Mouse (Mus musculus): Measurements from ENCODE around the gene Gm47791.

The Gm47791 gene

DNA sequence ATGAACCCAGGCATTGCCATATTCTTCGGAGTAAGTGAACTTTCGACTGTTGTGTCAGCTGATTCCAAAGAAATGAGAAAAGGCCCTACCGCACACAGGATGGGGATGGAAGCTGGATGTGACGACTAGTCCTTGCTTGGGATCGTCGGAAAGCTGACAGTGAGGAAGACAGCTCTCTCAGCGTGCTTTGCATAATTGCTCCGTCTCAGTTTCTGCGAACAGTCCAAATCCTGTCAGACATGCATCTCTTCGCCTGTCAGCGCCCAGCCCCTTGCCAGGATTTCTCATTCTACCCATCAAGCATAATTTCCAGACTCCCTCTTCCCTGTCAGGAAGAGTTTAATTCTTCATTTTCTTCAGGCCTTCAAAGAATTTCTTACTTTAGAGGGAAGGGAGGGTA is 20.1 kb upstream of the Gm47791 start:
- in situ Hi-C loops (cut with MboI, MseI): loop anchor here in 1 of 2 experiments (5.0 to 25.0 kb wide), 2 partner anchors 46 to 921 kb away; partner anchors contain the start of gene Agfg1

DNA sequence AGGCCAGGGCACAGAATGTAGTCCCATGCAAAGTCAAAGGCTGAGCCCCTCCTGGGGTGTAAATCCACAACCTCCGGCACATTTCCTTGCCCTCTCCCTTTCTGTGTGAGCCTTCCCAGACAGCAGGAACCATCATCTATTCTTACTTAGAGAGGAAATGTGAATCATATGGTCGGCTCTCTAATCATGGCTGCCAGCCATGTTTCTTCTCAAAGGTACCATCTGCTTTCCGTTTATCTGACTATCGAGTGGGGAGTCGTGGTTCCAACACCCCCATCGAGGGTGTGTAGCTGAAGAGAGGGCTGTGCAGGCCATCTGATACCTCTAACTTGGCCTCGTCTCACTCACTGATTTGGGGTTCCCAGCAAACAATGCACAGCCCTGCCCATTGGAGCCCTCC is 17.0 kb upstream of the Gm47791 start:
- in situ Hi-C loops (cut with MboI, MseI): loop anchor here (5.0 to 25.0 kb wide), 3 partner anchors 199 to 924 kb away; partner anchors contain the start of gene Krtap28-13 (in 1 of the 2)

DNA sequence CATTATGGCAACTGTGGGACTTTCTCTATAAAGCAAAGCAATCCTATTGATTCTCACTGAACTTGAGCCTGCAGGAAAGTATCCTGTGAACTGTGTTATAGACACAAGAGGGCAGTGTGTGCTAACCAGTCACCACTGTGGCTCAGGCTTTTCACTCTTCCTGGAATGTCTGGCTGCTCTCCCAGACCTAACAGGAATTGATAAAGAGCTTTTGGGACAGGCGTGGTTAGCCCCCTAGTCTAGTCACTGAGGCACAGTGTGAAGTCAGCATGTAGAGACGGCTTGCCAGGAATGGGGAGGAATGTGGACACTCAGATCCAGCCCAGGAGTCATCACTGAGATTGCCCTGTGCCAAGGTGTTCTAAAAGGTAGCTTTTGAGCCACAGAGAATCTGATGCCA is 16.4 kb upstream of the Gm47791 start:
- in situ Hi-C loops (cut with MboI, MseI): loop anchor here (5.0 to 25.0 kb wide), 3 partner anchors 200 to 925 kb away; partner anchors contain the start of gene Krtap28-13 (in 1 of the 2)

DNA sequence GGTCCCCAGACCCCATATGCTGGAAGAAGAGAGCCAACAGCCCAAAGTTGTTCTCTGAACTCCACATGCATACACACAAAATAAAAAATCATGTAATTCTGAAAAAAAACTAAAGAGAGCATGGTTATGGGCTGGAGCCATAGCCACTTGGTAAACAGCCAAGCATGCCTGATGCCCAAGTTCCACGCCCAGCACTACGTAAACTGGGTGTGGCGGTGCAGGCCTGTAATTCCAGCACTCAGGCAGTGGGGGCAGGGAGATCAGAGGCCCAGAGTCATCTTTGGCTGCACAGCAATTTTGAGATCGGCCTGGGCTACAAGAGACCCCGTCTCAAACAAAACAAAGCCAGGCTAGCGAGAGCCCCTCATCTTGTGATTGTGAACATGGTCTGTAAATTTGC is 14.5 kb upstream of the Gm47791 start:
- in situ Hi-C loops (cut with MboI, MseI): loop anchor here (5.0 to 25.0 kb wide), 3 partner anchors 202 to 927 kb away; partner anchors contain the start of gene Krtap28-13 (in 1 of the 2)

DNA sequence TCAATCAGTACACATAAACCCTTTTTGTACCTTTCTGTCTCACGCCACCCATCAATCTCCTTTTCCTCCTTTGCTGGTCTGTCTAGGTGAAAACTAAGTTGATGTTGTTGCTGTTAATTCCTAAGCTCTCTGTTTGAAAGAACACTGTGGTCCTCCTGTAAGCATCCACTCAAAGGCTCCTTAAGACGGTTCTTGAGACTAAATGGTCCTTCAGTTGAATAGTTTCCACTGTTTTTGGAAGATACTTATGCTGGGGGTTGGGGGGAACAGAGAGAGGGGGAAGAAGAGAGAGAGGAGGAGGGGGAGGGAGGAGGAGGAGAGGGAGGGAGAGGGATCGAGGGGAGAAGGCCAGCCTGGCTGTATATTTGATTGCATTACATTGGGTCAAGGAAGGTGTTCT is 12.5 kb upstream of the Gm47791 start:
- in situ Hi-C loops (cut with MboI, MseI): loop anchor here (10.0 to 25.0 kb wide), 2 partner anchors 281 to 929 kb away; partner anchors contain the start of gene Krtap28-13 (in 1 of the 2)

- in situ Hi-C loops (cut with MboI, MseI): loop anchor here (10.0 to 25.0 kb wide), 2 partner anchors 225 to 933 kb away; no protein-coding TSS in a partner anchor
Measured at GRCm38 (mm10) chr1:82779388-82779966, 8.4 kb upstream of the Gm47791 start.

- in situ Hi-C loops (cut with MboI, MseI): loop anchor here (10.0 to 25.0 kb wide), 2 partner anchors 220 to 937 kb away; no protein-coding TSS in a partner anchor
Measured at GRCm38 (mm10) chr1:82775293-82775692, 4.2 kb upstream of the Gm47791 start.

GRCm38 (mm10) chr1:82773208-82773607 is 2.2 kb upstream of the Gm47791 start:
- in situ Hi-C loops (cut with MboI, MseI): loop anchor here in 1 of 2 experiments (10.0 kb wide), 1 partner anchor 218 kb away; no protein-coding TSS in a partner anchor

DNA sequence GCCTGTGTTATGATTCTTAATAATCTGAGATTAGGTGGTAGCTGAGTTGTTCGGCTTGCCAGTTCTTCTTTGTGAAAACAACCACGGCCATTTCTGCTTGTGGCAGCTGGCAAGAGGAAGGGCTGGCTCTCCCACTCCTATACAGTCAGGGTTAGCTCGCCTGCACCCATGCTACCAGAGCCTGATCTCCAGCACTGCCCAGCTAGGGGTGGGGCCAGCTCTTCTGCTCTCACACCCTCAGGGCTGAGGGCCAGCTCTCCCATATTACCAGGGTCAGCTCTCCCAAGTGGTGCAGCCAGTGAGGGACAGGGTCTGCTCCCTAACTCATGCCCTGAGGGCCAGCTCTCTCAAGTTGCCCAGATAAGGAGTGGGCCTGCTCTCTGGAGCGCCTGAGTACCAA is 1.4 kb upstream of the Gm47791 start:
- in situ Hi-C loops (cut with MboI, MseI): loop anchor here in 1 of 2 experiments (10.0 kb wide), 1 partner anchor 218 kb away; no protein-coding TSS in a partner anchor

- in situ Hi-C loops (cut with MboI, MseI): no loop called here
Measured at GRCm38 (mm10) chr1:82768269-82768668, 2.8 kb downstream of the Gm47791 start, which contains the start of gene Tm4sf20. TSS of gene Tm4sf20 (minus strand) at chr1:82768461.

DNA sequence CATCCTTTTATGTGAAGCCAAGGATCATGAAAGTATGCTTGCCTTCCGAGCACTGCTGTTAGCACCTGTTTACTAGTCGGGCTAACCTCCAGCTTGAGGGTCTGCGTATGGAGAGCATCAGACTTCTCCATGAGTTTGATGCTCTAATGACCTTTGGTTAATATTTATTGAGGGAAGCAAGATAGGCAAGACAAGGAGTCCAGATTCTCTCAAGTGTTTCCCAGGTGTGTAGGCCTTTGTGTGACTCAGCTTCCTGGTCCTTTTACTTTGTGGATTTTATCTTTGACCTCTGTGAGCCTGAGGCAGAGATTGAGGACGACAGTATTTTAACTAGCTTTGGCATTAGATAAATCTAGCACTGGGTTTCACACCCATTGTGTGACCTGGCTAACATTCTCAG is 4.4 kb downstream of the Gm47791 start:
- in situ Hi-C loops (cut with MboI, MseI): no loop called here

DNA sequence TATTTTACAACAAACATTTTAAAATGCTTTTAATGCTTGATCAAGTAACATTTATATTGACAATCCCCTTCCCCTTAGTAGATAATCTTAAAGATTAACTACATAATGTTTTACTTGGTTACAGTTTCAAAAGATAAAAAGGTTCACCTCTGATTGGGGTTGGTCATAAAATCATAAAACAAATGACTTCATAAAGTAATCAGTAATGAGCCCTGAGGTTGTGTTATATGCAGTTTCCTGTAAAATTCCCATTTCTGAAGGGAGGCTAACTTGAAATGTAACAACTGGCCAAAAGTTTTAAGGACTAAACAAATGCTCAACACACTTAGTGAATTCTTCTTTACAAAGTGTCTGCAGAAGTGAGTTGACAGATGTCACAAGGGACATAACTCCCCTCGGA is 4.8 kb downstream of the Gm47791 start:
- in situ Hi-C loops (cut with MboI, MseI): no loop called here

DNA sequence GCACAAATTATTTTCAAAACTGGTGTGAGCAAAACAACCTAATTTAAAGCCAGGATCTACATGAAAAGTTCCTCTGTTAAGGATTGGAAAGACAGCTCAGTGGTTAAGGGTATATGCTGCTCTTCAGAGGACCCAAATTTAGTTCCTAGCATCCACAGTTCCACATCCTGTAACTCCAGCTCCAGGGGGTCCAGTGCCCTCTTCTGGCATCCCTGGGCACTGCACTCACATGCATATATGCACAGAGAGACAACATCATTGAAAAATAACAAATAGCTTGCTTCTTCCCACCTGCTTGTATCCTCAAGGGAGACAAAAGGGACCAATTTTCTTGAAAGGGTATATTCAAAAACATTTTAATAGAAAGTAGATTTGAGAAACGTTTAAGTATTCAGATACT is 8.8 kb downstream of the Gm47791 start:
- in situ Hi-C loops (cut with MboI, MseI): no loop called here

DNA sequence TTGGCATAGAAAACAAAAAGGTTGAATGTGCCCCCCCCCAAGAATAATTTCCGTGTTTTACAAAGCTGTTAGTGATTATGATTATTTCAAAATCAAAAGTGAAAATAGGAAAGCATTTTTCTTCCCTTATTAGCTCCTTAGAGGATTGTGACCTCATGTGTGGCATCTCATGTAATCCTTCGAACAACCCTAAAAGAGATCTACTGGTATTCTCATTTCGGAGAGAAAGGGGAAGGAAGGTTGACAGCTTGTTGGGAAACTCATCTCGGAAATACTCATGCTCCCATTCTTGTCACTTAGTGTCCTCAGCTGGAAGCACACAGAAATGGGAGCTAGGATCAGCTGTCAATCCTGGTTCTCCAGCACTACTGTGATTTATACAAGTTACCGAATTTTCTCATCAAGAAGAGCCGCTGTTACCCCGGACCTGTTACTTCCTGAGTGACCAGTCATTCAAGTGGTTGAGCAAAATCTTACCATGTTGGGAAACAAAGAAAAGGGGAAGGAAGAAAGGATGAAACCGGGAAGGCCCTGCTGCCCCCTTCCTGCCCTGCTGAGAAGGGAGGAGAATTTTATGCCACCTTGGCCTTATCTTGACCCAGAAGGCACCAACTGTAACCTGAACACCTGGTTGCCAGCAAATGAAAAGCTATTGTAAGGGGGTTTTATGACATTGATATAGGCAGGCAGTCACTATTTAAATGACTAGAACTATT is 9.4 kb downstream of the Gm47791 start:
- in situ Hi-C loops (cut with MboI, MseI): no loop called here

GRCm38 (mm10) chr1:82759520-82759919 is 11.5 kb downstream of the Gm47791 start:
- in situ Hi-C loops (cut with MboI, MseI): no loop called here

DNA sequence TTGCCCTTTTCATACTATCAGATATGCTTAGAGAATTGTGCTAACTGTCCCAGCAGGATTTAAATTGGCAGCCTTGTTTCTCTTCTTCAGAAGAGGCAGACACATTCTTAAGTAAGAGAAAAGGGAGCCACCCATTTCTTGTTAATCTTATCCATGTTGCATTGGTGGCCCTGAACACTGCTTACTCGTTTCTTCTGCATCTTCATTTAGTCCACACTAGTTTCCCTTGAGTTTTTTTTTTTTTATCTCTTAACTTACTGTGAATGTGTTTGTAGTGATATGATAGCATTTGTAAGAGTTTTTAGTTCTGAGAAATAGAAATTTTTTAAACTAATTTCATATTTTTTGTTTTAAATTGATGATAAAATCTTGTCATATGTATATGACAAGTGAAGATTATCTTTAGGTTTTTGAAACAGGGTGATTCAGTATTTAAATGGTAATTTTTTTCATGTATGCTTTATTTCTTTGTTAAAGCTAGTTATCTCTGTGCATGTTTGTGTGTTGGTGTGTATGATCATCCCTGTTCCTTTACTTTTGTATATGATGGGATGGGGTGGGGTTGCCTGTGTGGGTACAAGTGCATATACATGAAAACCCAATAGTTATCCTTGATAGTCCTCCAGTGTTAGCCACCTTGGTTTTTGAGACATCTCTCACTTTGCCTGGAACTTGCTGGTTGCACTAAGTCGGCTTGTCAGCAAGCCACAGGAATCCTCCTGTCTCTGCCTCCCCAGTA is 23.2 kb downstream of the Gm47791 start:
- in situ Hi-C loops (cut with MboI, MseI): no loop called here

- in situ Hi-C loops (cut with MboI, MseI): no loop called here
Measured at GRCm38 (mm10) chr1:82746408-82746807, 24.6 kb downstream of the Gm47791 start.

GRCm38 (mm10) chr1:82743962-82744361 is 27.1 kb downstream of the Gm47791 start:
- in situ Hi-C loops (cut with MboI, MseI): no loop called here

- in situ Hi-C loops (cut with MboI, MseI): no loop called here
Measured at GRCm38 (mm10) chr1:82741539-82741938, 29.5 kb downstream of the Gm47791 start.

- in situ Hi-C loops (cut with MboI, MseI): no loop called here
Measured at GRCm38 (mm10) chr1:82738066-82738465, 33.0 kb downstream of the Gm47791 start.

DNA sequence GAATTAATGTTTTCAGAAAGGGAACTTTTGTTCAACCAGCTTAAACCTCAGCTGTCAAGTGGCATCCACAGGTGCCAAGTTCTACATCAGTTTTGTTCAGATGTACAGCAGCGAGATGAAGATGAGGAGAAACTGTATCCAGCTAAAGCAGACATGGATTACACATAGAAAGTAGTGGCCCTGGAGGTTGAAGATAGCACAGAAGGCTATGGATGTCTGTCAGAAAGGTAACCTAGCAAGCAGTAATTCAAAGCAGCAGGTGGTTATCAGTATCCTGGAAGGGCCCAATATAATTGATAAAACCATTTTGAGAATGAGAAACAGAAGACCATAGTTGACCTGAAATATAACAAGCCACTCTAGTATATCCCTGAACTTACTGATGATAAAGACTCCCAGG is 37.7 kb downstream of the Gm47791 start:
- in situ Hi-C loops (cut with MboI, MseI): no loop called here

DNA sequence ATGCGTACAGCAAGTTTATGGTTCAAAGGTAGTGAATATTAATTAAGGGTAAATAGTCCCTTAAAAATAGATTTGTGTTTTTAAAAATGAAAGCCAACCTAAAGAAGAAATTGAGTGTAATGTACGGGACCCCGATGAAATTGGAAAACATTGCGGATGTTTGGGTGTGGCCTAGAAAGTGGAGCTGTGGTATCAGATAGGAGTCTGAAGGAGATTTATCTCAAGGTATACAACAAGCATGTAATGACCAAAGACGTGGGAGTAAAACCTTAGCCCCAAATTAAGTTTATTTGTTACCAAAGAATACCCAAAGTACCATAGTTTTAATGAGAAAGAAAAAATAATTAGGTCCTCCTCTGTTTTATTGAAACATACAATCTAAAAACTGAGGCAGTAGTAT is 44.6 kb downstream of the Gm47791 start:
- in situ Hi-C loops (cut with MboI, MseI): no loop called here
